Mouse (Mus musculus): ENCODE results near the gene Aspg. TPM values are rescaled to one million over a fixed set of nuclear protein-coding genes. Genes with fewer than 3 reads are reported as not detected.

Gene Aspg
- polyA plus RNA-seq (2014; fragmentation: Nextera tagmentation; extraction: Ambion mirVana), result 0.18 and 0.31 TPM in 2 replicates

DNA sequence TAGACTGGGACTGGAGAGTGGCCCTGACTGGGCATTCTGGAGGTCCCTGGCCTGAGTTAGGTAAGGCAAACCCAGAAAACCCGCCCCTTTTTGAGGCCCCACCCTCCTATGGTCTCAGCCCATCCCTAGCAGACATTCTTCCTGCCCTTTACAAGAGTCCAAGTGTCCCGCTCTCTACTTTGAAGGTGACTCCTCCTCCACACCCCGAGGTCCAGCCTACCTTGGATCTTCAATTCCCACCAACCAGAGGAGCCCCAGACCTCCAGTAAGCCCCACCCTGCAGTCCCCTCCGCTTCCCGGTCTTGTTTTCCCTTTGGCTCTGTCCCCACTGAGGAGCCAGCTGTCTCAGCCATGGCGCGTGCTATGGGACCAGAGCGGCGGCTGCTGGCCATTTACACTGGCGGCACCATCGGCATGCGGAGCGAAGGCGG, at the start of gene Aspg:
Gene Aspg, plus strand, starts transcription at position 139 of the 431 bp plus-strand sequence.
- DNase-seq (ENCODE audit: low spot score) (peak; percentile 38), ATAC-seq (replicated peaks; ENCODE audit: insufficient number of reproducible peaks, low FRiP score, low TSS enrichment, low read depth) (0 out of 2 replicates have a peak, but pooled peaks have one; percentile 35)
- Histone ChIP-seq H3K9me3 (replicated peaks; ENCODE audit: control insufficient read depth, low read length) (no peaks in the 10 kb centered on the region), H3K27me3 (ENCODE audit: control insufficient read depth, insufficient read depth, low read length) (no peaks in the 10 kb centered on the region), H3K36me3 (replicated peaks; ENCODE audit: control insufficient read depth, insufficient read depth, low read depth, low read length) (no peaks in the 10 kb centered on the region), H3K9ac (replicated peaks; ENCODE audit: low read length) (peak within 1 kb of the TSS; percentile 25; the same call in 1 of the 2 replicates), H3K4me3 (ENCODE audit: low read depth, low read length) (peak within 1 kb of the TSS; percentile 5; the same call in 1 of the 2 replicates), H3K27ac (replicated peaks; ENCODE audit: low read depth, low read length) (no peak within 1 kb of the TSS), H3K4me2 (ENCODE audit: low read depth, low read length) (peak within 1 kb of the TSS; percentile 33), H3K4me1 (ENCODE audit: control insufficient read depth, insufficient read depth, low read length) (peaks cover 3% of the 10 kb centered on the region; the same call in 1 of the 2 replicates)
- WGBS, result 3% methylated on average over 14 of the region's 14 CpGs

DNA sequence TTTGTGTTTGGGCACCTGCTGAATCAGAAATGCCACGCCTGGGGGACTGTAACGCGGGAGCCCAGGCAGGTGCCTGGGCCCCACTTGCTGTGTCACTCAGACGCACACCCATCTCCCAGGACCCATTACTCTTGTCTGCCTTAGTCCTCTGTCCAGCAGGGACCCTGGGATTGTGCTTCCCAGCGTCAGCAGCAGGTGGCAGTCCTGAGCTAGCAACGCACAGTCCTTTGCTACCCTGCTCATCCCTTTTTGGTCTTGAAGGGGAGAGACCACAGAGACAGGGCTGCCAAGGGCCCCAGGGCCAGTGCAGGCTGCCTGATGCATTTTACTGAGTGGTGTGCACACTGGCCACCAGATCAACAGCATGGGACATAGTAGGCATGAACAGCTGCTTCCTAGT, 28.8 kb upstream of the Aspg start:
- ATAC-seq (replicated peaks; ENCODE audit: insufficient number of reproducible peaks, low FRiP score, low TSS enrichment, low read depth) (0 out of 2 replicates have a peak, but pooled peaks have one; percentile 39), DNase-seq (ENCODE audit: low spot score) (peak; percentile 75)
- H3K9me3 ChIP-seq (replicated peaks; ENCODE audit: control insufficient read depth, low read length), result no peaks in the 10 kb centered on the region
- no peak overlapping the region for H3K4me3 ChIP-seq (ENCODE audit: low read depth, low read length)
- H3K27me3 ChIP-seq (ENCODE audit: control insufficient read depth, insufficient read depth, low read length), result no peaks in the 10 kb centered on the region
- H3K27ac ChIP-seq (replicated peaks; ENCODE audit: low read depth, low read length), result no peak overlapping the region
- 10% methylated on average over 6 of the region's 6 CpGs for WGBS
- no peaks in the 10 kb centered on the region for H3K4me1 ChIP-seq (ENCODE audit: control insufficient read depth, insufficient read depth, low read length)
- no peak overlapping the region for H3K9ac ChIP-seq (replicated peaks; ENCODE audit: low read length)
- H3K36me3 ChIP-seq (replicated peaks; ENCODE audit: control insufficient read depth, insufficient read depth, low read depth, low read length), result no peaks in the 10 kb centered on the region
- H3K4me2 ChIP-seq (ENCODE audit: low read depth, low read length), result no peak overlapping the region

DNA sequence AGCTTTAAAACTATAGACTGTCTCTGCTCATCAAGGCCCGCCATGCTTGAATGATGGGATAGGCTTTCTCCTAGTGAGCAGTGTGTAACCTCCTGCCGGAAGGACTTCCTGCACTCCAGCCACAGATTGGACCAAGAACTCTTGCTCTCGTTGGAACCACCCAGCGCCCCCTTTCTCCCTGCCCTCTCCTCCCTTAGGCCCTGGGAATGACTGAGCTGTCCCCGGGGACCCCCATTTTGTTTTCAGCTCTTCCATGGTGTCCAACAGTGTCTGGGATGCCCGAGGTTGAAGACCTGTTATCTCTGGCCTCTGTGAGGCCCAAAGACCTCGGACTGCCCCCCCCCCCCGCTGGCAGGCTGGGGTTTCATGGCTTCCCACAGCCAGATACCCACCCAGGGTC, 26.6 kb upstream of the Aspg start:
- Histone ChIP-seq H3K27me3 (ENCODE audit: control insufficient read depth, insufficient read depth, low read length) (no peaks in the 10 kb centered on the region), H3K9ac (replicated peaks; ENCODE audit: low read length) (no peak overlapping the region), H3K4me1 (ENCODE audit: control insufficient read depth, insufficient read depth, low read length) (no peaks in the 10 kb centered on the region), H3K27ac (replicated peaks; ENCODE audit: low read depth, low read length) (no peak overlapping the region), H3K9me3 (replicated peaks; ENCODE audit: control insufficient read depth, low read length) (no peaks in the 10 kb centered on the region), H3K4me2 (ENCODE audit: low read depth, low read length) (no peak overlapping the region), H3K4me3 (ENCODE audit: low read depth, low read length) (no peak overlapping the region), H3K36me3 (replicated peaks; ENCODE audit: control insufficient read depth, insufficient read depth, low read depth, low read length) (no peaks in the 10 kb centered on the region)
- DNase-seq (ENCODE audit: low spot score) (no peak), ATAC-seq (replicated peaks; ENCODE audit: insufficient number of reproducible peaks, low FRiP score, low TSS enrichment, low read depth) (no peak)
- 74% methylated on average over 8 of the region's 8 CpGs for WGBS

GRCm38 (mm10) chr12:112080911-112081310, 25.6 kb upstream of the Aspg start:
- H3K27me3 ChIP-seq (ENCODE audit: control insufficient read depth, insufficient read depth, low read length), result no peaks in the 10 kb centered on the region
- H3K4me1 ChIP-seq (ENCODE audit: control insufficient read depth, insufficient read depth, low read length), result no peaks in the 10 kb centered on the region
- ATAC-seq (replicated peaks; ENCODE audit: insufficient number of reproducible peaks, low FRiP score, low TSS enrichment, low read depth) (no peak), DNase-seq (ENCODE audit: low spot score) (no peak)
- no peaks in the 10 kb centered on the region for H3K9me3 ChIP-seq (replicated peaks; ENCODE audit: control insufficient read depth, low read length)
- WGBS, result 92% methylated on average over 4 of the region's 4 CpGs
- no peak overlapping the region for H3K9ac ChIP-seq (replicated peaks; ENCODE audit: low read length)
- H3K36me3 ChIP-seq (replicated peaks; ENCODE audit: control insufficient read depth, insufficient read depth, low read depth, low read length), result no peaks in the 10 kb centered on the region
- no peak overlapping the region for H3K4me2 ChIP-seq (ENCODE audit: low read depth, low read length)
- no peak overlapping the region for H3K4me3 ChIP-seq (ENCODE audit: low read depth, low read length)
- H3K27ac ChIP-seq (replicated peaks; ENCODE audit: low read depth, low read length), result no peak overlapping the region

GRCm38 (mm10) chr12:112082241-112082640, 24.2 kb upstream of the Aspg start:
- ATAC-seq (replicated peaks; ENCODE audit: insufficient number of reproducible peaks, low FRiP score, low TSS enrichment, low read depth), result no peak
- Histone ChIP-seq H3K27me3 (ENCODE audit: control insufficient read depth, insufficient read depth, low read length) (no peaks in the 10 kb centered on the region), H3K9me3 (replicated peaks; ENCODE audit: control insufficient read depth, low read length) (no peaks in the 10 kb centered on the region), H3K4me1 (ENCODE audit: control insufficient read depth, insufficient read depth, low read length) (no peaks in the 10 kb centered on the region), H3K36me3 (replicated peaks; ENCODE audit: control insufficient read depth, insufficient read depth, low read depth, low read length) (no peaks in the 10 kb centered on the region), H3K4me3 (ENCODE audit: low read depth, low read length) (no peak overlapping the region), H3K4me2 (ENCODE audit: low read depth, low read length) (no peak overlapping the region), H3K9ac (replicated peaks; ENCODE audit: low read length) (no peak overlapping the region), H3K27ac (replicated peaks; ENCODE audit: low read depth, low read length) (no peak overlapping the region)
- DNase-seq (ENCODE audit: low spot score), result no peak
- 46% methylated on average over 1 of the region's 1 CpGs for WGBS

- H3K36me3 ChIP-seq (replicated peaks; ENCODE audit: control insufficient read depth, insufficient read depth, low read depth, low read length), result no peaks in the 10 kb centered on the region
- no peaks in the 10 kb centered on the region for H3K27me3 ChIP-seq (ENCODE audit: control insufficient read depth, insufficient read depth, low read length)
- no peak overlapping the region for H3K4me2 ChIP-seq (ENCODE audit: low read depth, low read length)
- ATAC-seq (replicated peaks; ENCODE audit: insufficient number of reproducible peaks, low FRiP score, low TSS enrichment, low read depth), result no peak
- H3K9me3 ChIP-seq (replicated peaks; ENCODE audit: control insufficient read depth, low read length), result no peaks in the 10 kb centered on the region
- no peak overlapping the region for H3K9ac ChIP-seq (replicated peaks; ENCODE audit: low read length)
- no peak for DNase-seq (ENCODE audit: low spot score)
- WGBS, result 93% methylated on average over 3 of the region's 3 CpGs
- no peaks in the 10 kb centered on the region for H3K4me1 ChIP-seq (ENCODE audit: control insufficient read depth, insufficient read depth, low read length)
- no peak overlapping the region for H3K4me3 ChIP-seq (ENCODE audit: low read depth, low read length)
- H3K27ac ChIP-seq (replicated peaks; ENCODE audit: low read depth, low read length), result no peak overlapping the region
Measured at GRCm38 (mm10) chr12:112086250-112086649, 20.2 kb upstream of the Aspg start.

DNA sequence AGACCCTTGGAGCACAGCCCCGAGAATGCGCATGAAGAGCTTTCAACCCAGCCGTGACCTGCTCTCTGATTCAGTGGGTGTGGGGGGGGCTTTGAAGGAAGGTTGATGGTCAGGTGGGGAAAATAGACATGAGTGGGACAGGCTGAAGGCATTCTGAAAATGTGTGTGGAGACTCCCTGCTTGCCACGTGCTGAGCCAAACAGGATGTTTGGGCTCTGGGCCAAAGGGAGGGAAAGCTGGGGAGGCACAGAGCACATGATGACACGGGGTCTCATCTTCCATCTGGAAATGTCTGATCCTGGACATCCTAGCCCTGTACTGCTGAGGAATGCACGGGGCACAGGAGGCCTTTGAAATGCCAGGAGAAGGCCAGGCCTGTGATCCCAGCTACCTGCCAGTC, 19.8 kb upstream of the Aspg start:
- Histone ChIP-seq H3K4me1 (ENCODE audit: control insufficient read depth, insufficient read depth, low read length) (no peaks in the 10 kb centered on the region), H3K4me3 (ENCODE audit: low read depth, low read length) (no peak overlapping the region), H3K27me3 (ENCODE audit: control insufficient read depth, insufficient read depth, low read length) (no peaks in the 10 kb centered on the region), H3K9me3 (replicated peaks; ENCODE audit: control insufficient read depth, low read length) (no peaks in the 10 kb centered on the region), H3K4me2 (ENCODE audit: low read depth, low read length) (no peak overlapping the region), H3K9ac (replicated peaks; ENCODE audit: low read length) (no peak overlapping the region), H3K36me3 (replicated peaks; ENCODE audit: control insufficient read depth, insufficient read depth, low read depth, low read length) (no peaks in the 10 kb centered on the region), H3K27ac (replicated peaks; ENCODE audit: low read depth, low read length) (no peak overlapping the region)
- DNase-seq (ENCODE audit: low spot score) (no peak), ATAC-seq (replicated peaks; ENCODE audit: insufficient number of reproducible peaks, low FRiP score, low TSS enrichment, low read depth) (no peak)
- WGBS, result 71% methylated on average over 6 of the region's 6 CpGs

GRCm38 (mm10) chr12:112088609-112089324, 17.7 kb upstream of the Aspg start:
- no peak overlapping the region for H3K9ac ChIP-seq (replicated peaks; ENCODE audit: low read length)
- no peaks in the 10 kb centered on the region for H3K9me3 ChIP-seq (replicated peaks; ENCODE audit: control insufficient read depth, low read length)
- no peak overlapping the region for H3K4me2 ChIP-seq (ENCODE audit: low read depth, low read length)
- H3K4me1 ChIP-seq (ENCODE audit: control insufficient read depth, insufficient read depth, low read length), result no peaks in the 10 kb centered on the region
- ATAC-seq (replicated peaks; ENCODE audit: insufficient number of reproducible peaks, low FRiP score, low TSS enrichment, low read depth) (no peak), DNase-seq (ENCODE audit: low spot score) (no peak)
- H3K27me3 ChIP-seq (ENCODE audit: control insufficient read depth, insufficient read depth, low read length), result no peaks in the 10 kb centered on the region
- 65% methylated on average over 12 of the region's 12 CpGs for WGBS
- H3K27ac ChIP-seq (replicated peaks; ENCODE audit: low read depth, low read length), result no peak overlapping the region
- no peak overlapping the region for H3K4me3 ChIP-seq (ENCODE audit: low read depth, low read length)
- no peaks in the 10 kb centered on the region for H3K36me3 ChIP-seq (replicated peaks; ENCODE audit: control insufficient read depth, insufficient read depth, low read depth, low read length)
